Mouse (Mus musculus): ENCODE data around the gene Ak3.

GRCm38 (mm10) chr19:29031788-29032187 is 16.0 kb downstream of the Ak3 start:
- TF ChIP-seq POLR2A (IDR thresholded peaks at IDR 0.05; ENCODE audit: low read depth, low read length) (no peak), CTCF (IDR thresholded peaks at IDR 0.05; ENCODE audit: extremely low read depth, insufficient read depth, insufficient read length, insufficient replicate concordance) (no peak)
